Mouse (Mus musculus): ENCODE results near the gene Ccn1.
A peak's percentile ranks its signal among the peaks of the same experiment; 100 is the strongest.

Gene Ccn1

DNA sequence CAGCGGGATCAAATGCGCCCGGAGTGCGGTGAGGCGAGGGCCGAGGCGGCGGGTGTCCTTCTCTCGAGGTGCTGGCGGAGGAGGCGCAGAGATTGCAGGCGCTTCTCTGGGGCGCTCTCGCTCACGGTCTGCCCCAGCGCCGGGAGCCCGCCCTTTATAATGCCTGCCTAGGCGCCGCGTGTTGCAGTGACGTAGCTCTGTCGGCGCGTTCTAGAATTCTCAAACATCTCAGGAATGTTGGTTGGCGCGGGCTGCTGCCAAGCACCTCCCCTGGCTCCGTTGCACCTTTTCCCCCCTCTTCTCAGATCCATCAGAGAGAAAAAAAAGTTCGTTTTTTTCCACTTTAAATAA lies at the start of gene Ccn1:
Gene Ccn1 (minus strand): TSS at position 130 of the 351 bp plus-strand sequence.
- DNase-seq (ENCODE audit: low spot score in 2 of 2) = peak; percentile 55 to 72

DNA sequence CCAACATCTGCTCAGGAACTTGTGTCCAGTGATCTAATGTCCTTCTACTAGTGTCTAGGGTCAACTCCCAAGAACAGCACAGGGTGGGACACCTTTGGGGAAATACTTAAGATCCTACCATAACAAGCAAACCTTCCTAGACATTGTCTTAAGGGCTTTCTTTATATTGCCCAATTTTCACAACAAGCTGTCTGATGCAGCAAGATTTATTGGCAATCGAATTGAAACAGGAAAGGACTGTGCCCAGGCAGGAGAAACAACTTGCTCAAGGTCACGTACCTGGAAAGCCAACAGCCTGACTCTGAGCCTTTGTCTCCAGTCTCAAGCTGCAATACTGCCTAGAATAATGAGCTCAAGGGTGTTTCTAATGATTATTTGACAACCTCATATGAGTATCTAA lies 43.6 kb upstream of the Ccn1 start:
- no peak for DNase-seq (ENCODE audit: low spot score in 2 of 2)

DNA sequence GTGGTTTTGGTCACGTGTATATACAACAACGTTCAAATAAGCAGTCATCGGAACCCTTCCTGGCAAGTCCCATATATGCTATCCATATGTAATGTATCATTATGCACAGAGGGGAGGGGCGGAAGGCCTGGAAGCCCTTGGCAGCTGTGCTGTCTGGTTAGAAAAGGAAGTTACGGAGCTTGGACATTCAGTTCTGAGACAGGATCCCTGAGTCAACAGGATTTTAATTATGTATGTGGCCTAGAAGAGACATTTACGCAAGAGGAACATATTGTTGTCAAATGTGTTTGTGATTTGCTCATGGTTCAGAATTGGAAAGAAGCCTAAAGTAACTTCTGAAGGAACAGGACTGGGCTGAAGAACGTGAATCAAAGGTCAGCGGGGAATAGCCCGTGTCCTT lies 42.3 kb upstream of the Ccn1 start:
- DNase-seq (ENCODE audit: low spot score in 2 of 2) = no peak

DNA sequence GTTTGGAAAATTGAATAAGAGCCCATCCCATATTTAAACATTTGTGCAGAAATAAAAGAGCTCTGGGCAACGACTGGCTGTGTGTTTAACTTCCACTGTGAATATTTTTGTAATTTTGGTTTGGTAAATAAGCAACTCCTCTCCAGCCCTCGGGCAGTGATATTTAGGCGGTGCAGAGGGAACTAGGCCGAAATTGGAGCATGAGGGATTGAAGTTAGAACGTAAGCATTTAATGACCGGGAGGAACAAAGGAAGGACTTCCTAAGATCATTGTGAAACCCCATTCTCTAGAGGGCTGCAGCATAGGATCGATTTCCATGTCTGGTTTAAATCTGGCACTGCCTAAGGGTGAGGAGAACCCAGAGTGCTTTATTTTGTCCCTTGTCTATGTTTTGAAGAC lies 41.6 kb upstream of the Ccn1 start:
- no peak for DNase-seq (ENCODE audit: low spot score in 2 of 2)

DNA sequence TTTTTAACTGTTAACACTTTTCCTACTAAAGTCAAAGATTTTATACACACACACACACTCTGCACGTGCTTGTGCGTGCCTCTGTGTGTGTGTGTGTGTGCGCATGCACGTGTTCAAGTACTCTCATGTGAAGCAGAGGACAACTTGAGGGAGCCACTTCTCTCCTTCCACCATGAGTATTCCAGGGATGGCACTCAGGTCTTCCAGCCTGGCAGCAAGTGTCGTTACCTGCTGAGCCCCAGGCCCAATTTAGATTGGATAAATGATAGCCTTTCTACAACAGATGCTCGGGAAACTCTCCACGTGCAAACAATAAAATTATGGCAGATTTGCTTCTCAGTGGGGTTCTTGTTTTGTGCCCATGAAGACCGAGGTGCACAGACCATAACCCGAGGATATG lies 39.5 kb upstream of the Ccn1 start:
- DNase-seq (ENCODE audit: low spot score in 2 of 2) = no peak

DNA sequence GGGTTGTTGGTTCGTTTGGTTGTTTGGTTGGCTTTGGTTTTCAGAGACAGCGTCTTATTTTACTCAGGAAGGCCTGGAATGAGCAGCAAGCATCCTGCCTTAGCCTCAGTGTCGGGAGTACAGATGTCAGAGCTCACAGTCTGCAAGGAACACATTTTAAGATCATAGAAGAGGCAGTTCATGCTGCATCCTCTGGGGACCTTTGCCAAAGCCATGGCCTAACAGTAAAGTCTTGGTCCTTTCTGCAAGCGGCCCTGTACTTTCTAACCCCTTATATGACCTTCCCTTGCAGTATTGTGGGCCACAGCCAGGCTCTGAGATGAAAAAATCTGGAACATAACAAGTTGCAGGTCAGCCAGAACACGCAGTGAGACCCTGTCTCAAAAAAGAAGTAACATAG lies 38.1 kb upstream of the Ccn1 start:
- no peak for DNase-seq (ENCODE audit: low spot score in 2 of 2)

DNA sequence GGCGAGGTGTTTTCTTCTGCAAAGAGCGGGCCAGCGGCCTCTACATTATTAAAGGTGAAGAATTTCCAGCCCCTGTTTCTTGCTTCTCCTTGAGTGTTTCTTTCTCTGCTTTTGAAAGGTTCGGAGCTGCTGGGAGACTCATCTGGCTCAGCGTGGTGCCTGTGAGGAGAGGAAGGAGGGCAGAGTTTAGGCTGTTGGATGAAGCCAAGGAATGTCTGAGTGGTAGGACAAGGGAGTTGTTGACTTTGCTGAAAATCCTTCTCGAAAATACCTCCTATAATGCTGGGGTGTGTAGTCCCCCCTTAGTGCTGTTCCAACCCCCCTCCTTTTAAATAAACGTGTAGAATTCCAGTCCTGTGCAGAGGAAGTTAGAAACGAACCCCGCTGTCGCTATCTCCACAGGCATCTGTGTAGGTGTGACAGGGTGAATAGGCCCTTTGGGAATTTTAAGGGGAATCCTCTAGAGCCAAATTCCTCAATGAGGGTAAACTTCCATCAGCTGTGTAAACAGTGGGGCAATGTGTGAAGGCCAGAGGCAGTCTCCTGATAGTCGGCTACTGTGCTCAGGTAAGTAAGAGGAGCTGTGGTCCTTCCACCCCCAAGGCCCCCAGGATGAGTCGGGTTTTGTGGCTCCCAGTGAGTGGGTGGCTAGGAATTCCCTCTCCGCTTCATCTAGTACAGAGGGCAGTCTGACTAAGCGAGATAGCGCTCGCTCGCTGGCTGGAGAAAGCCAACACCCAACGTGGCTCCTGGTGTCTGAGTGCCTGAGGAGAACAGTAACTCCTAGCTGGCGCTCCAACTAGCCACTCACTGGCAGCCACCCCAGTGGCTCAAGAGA lies 35.0 kb upstream of the Ccn1 start:
- peak; percentile 6 to 23 for DNase-seq (ENCODE audit: low spot score in 2 of 2)

DNA sequence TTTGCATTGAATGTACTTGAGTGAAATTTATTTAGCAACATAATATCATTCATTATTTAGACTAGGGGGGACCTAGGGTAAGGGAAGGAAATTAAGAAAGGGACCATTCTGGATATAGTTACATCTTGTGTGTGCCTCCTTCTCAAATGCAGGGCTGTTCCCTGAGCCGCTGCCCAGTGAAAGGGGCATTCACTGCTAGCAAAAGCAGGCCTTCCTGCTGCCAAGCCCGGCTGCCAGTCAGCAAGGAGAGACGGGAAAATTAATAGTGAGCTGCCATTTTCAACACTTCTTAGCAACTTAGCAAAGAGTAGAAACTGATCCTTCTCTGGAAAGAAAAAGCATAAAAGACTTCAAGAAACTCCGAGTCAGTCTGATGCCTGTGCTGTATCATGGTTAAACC lies 34.4 kb upstream of the Ccn1 start:
- no peak for DNase-seq (ENCODE audit: low spot score in 2 of 2)

DNA sequence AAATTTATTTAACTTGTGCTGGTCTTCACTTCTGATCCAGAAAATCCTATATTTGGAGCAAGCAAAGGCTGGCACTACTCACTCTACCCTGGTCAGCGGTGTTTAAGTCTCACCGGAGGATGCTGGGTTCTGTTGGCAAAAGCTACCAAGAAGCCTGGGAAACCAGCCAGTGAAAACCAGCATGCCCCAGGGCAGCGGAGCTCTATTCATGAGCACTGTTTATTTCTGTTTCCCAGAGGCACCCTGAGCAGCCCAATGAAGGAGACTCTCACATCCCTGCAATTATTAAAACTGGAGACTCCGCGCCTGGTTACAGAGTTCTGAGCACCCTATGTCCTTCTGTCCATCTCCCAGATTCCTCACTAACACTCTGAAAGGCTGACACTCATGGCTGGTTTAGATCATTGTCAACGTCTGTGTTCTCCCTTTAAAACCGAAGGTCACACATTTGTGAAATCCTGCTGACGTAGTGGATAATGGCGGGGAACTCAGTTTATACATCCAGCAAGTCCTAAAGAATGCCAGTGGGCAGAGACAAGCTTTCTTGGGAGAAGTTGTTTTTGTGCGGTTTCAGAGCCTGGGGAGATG lies 31.7 kb upstream of the Ccn1 start:
- no peak for DNase-seq (ENCODE audit: low spot score in 2 of 2)

DNA sequence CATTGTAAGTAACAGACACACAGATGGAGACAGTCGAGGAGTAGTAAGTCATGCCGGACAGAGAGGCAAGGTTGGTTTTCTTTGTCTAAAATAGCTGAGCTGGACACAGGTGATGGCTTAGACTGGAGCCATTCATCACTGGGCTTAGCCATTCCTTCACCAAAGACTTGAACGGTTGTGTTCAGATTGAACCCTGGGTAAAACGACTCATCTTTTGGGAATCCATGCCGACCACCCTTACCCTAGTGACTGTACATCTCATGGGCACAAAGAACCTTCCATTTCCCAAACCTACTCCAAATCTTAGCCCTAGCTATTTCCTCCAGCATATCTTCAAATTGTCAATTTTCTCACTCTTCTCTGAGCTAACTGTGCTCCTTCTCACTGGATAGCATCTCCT lies 30.9 kb upstream of the Ccn1 start:
- no peak for DNase-seq (ENCODE audit: low spot score in 2 of 2)

DNA sequence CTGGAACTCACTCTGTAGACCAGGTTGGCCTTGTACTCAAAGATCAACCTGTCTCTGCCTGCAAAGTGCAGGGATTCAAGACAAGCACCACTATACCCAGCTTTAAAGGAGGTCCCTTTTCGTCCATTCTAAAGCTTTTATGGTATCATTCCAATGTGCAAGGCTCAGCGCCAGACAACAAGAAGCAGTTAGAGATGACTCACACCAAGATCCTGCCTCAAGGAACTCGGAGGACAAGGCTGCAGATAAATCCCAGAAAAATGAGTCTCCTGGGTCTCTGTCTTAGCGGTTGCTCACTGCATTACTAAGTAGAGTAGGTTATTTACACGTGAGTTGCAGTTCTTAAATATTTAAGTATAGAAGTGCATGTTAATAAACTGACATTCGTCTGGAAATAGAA lies 26.4 kb upstream of the Ccn1 start:
- no peak for DNase-seq (ENCODE audit: low spot score in 2 of 2)

DNA sequence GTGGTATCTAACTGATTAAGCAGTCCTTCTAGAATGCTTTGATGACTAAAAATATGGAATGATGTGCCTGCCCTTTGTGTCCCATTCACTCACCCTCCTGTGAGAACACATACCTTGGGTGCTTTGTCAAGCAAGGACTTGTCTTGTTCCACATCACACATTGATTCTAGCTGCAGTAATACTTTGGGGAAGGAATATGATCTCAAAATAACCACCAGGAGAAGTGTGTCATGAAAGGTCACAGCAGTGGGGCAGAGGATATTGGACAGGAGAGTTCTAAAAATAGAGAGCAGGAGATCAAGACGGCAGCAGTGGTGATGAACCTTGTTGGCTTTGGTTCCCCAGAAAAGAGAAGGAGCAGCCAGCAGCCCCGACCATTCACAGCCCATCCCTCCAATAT lies 25.0 kb upstream of the Ccn1 start:
- DNase-seq (ENCODE audit: low spot score in 2 of 2) = no peak

DNA sequence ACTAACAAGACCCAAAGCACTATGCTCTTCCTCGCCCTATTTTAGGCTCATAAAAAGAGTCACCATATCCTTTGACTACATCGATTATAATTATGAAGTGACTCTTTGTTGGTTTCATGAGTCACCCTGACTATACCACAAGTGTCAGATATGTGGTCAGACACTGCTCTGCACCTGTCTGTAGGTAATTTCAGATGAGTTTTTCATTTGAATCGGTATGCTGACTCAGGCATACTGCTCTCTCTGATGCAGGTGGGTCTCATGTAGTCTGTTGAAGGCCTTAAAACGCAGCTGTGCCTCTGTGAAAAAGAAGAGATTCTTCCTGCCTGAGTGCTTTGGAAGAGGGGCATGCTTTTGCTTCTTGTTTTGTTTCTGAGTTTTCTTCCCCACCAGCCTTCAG lies 16.6 kb upstream of the Ccn1 start:
- DNase-seq (ENCODE audit: low spot score in 2 of 2) = no peak

DNA sequence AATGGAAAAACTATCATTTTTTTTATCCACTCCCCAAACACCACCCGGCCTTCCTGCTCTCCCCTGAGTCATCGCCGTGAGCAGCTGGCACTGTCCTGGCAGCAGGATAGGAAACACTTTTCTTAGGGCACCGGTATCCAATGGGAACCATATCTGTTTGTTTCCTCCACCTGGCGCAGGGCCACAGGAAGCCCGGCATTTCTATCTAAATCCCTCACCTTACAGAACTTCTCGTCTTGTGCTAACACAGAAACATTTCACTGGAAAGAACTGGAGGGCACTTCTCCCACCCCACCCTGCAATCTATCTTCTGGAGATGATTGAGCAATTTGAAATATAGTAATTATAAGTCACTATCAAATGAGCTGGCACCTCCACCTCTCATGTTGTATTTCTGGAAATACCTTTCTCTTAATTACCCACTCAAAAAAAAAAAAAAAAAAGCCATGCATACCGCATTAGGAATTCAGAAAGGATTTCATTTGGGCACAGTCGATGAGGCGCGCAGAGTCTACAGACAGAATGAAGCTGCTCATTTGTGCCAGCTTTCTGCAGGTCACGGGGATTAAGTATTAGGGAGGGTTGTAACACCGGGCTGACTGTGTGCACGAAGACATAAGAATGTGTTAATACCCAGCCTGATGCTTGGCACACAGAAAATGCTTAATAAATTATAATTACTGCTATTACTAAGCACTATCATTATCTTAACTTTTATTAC lies 7.4 kb upstream of the Ccn1 start:
- DNase-seq (ENCODE audit: low spot score in 2 of 2) = no peak

DNA sequence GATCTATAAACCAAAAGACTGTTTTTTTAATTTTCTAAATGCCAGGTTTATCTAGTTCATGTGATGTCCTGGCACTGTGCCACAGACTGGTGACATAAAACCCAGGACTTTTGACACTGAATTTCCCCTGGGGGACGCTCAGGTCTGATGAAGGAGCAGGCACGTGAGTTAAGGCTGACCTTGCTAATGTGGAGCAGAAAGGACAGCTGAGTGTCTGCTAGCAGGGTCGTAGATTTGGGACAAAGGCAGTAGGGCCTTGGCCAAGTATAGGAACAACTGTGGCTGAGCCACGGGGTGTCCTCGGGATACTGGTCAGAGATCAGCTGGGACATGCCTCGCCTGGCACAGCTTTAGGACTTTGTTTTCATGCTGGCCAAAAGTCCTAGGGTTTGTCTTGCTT lies 5.2 kb upstream of the Ccn1 start:
- DNase-seq (ENCODE audit: low spot score in 2 of 2) = no peak

DNA sequence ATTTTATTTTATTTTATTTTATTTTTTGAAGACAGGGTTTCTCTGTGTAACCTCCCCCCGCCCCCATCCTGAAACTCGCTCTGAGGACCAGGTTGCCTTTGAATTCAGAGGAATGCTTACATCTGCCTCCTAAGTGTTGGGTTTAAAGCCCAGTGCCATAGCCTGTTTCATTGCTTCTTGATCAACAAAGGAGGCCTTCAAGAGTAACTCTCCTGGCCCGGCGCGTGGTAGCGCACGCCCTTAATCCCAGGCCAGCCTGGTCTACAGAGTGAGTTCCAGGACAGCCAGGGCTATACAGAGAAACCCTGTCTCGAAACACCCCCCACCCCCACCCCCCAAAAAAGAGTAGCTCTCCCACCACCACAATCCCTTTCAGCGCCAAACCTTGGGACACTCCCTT lies 4.2 kb upstream of the Ccn1 start:
- DNase-seq (ENCODE audit: low spot score in 2 of 2) = no peak

DNA sequence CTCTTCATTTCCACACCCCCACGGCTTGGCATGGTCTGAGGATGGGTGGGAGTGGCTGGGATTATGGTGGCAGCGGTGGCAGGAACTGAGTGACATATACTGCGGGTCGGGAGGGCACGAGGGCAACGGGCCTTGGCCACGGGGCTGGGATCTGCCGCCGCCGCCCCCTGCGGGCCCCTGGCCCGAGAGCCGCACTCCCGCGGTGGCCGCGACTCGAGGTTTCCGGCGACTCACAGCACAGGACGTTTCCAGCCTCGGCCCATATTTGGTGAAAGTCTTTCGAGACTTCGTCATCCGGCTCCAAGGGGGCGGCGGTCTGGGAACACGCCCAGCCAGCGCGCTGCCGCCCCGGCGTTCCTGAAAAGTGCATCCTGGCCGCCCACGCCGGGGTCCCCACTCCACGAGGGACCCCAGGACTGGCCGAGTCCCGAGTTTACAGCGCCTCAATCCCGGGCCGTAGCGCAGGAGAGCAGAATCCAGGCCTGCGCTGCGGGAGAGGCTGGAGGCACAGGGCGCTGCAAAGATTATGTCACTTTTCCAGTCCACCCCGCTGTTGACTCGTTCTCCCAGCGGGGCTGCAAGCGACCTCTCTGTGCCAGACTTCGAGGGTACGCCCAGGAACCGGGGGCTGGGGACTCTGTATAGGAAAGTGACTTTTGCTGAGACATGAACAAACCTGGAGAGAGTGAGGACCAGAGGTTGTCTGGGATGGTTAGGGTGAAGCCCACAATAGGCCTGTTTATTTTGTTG lies 3.6 kb upstream of the Ccn1 start:
- peak; percentile 52 to 72 for DNase-seq (ENCODE audit: low spot score in 2 of 2)

DNA sequence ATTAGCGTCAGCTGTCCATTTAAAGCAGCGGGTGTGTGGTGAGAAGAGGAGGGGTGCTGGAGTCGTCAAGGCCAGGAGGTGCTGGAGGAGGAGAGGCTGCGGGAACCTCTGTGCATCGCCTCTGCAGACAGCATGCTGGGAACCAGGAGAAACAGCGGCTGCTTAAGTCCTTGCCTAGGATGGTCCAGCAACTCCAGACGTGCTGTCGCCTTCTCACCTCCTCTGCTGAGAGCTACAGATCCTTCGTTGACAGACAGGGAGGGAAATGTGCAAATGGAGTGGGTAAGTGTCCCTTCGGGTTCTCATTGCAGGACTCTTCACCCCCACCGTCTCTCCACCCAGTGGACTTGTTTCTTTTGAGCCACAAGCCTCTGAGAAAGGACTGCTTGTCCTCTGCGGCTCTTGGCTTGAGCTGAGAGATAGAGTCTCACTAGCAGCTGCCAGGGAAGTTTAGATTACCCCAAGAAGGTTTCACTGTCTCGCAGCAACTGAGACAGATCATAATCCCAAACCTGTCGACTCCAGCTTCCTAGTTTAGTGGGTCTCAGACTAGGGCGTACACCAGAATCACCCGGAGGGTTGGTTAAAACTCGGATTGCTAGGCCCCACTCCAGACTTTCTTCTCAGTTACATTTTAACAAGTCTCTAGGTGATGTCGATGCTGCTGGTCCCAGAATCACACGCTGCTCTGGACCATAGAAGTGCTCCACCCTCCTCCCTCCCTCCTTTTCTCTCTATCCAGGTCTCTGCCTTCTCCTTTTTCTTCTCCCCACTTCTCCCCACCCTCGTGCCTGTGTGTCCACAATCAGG lies 2.7 kb upstream of the Ccn1 start:
- DNase-seq (ENCODE audit: low spot score in 2 of 2) = no peak

DNA sequence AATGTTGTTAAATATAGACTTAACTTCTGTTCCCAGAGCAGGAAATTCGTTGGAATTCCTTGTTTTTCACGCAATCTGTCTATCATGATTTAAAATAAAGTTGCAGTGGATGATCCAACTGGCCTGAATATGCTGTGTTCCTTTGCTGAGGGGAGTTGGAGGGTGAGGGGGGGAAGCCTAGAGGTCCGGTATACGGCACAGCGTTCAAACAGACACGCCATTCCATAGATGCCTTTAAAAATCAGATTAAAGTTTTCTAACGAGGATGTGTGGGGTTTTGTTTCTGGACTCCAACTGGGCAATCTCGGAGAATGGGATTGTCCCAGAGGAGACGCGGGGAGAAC lies 2.2 kb upstream of the Ccn1 start:
- no peak for DNase-seq (ENCODE audit: low spot score in 2 of 2)

DNA sequence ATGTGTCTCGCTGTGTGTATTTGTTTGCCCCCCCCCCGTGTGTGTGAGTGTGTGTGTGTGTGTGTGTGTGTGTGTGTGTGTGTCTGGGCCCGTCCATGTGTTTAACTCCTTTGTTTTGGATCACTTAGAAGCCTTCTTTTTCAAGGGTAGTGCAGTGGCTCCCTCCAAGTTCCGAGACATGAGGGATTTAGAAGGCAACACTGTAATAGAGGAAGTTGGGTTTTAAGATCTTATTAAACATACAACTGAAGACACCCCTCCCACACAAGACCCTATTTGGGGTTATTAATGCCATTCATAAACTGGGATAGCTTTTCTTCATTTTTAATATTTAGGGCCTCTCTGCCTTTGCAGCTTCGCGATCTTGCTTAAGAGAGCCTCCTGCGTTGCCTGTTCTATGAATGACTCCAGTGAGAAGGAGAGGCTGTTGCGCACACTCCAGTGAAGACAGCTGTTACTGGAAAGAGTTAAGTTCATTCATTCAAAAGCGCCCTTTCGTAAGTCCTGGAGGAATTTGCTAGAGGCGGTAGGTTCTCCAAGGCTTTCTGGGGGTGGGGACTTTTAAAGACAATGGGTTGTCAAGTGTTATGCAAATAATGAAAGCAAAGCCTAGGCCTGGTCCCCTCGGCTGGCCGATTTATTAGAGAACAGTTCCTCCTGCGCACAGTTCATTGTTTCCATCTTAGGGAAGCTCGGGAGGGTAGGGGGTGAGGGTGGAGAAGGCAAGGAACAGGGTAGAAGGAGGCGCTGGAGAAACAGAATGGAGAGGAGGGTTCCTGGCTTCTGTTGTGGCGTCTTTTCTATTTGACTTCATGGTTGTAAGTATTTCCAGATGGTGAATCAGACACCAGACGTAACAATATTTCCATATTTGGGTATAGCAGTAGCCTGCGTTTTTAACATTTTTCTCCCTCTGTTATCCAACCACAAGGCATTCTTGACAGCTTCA lies 1.5 kb upstream of the Ccn1 start:
- DNase-seq (ENCODE audit: low spot score in 2 of 2) = no peak
